Mouse (Mus musculus) large intestine, adult 2 months (tissue): Measurements from ENCODE around the gene Celf1. TPM values are rescaled to one million over a fixed set of nuclear protein-coding genes. Genes with fewer than 3 reads are reported as not detected.
"Not testable (repeated sequence)": the region's sequence is repeated elsewhere in the genome, so short reads cannot be mapped to it uniquely, and the experiment has no call there.

ENCODE experiments used
- DNase-seq: peaks from one replicate; pipeline ENCODE4 v3.0.0-alpha.2; 2012; ENCODE audit warnings: low read depth, low spot score
- WGBS: fragments of 180-500 bp; shearing (Covaris S2); methylation state at CpG from one replicate; pipeline ENCODE4 v1.1.7; 2018; 5-methylcytosine and 5-hydroxymethylcytosine counted together
- polyA plus RNA-seq: library from polyadenylated mRNA; depleted of rRNA; stranded (reverse); fragments of >200 nt; gene quantifications from 2 replicates; pipeline ENCODE4 v1.2.3, GENCODE M21; 2012; rRNA removed

Celf1 gene
- 31.7 and 45.2 TPM in 2 replicates for polyA plus RNA-seq

- DNase-seq = peak; percentile 47
- under 1% methylated on average over 96 of the region's 113 CpGs for WGBS
Observed at GRCm38 (mm10) chr2:90940233-90941229, at the start of gene Celf1. TSS of gene Celf1 (plus strand) at chr2:90940382.

GRCm38 (mm10) chr2:90893673-90894298 lies 46.4 kb upstream of the Celf1 start:
- DNase-seq = no peak
- WGBS = 67% methylated on average over 6 of the region's 6 CpGs

GRCm38 (mm10) chr2:90894299-90894677 lies 45.9 kb upstream of the Celf1 start:
- 76% methylated on average over 3 of the region's 3 CpGs for WGBS
- not testable (repeated sequence) for DNase-seq

GRCm38 (mm10) chr2:90903398-90903797 lies 36.8 kb upstream of the Celf1 start:
- DNase-seq = no peak
- WGBS = 58% methylated on average over 2 of the region's 2 CpGs

GRCm38 (mm10) chr2:90904076-90904855 lies 35.9 kb upstream of the Celf1 start, which contains the start of the genes Kbtbd4 and Ndufs3:
TSS of gene Kbtbd4 (plus strand) at chr2:90904740.
TSS of gene Ndufs3 (minus strand) at chr2:90904827.
- DNase-seq = no peak
- under 1% methylated on average over 43 of the region's 43 CpGs for WGBS

- no peak for DNase-seq
- under 1% methylated on average over 21 of the region's 21 CpGs for whole genome bisulfite sequencing
Observed at GRCm38 (mm10) chr2:90904856-90905224, 35.3 kb upstream of the Celf1 start.

- no peak for DNase-seq
- 60% methylated on average over 2 of the region's 2 CpGs for WGBS
Observed at GRCm38 (mm10) chr2:90906721-90907120, 33.5 kb upstream of the Celf1 start.

- DNase-seq = no peak
- WGBS = 69% methylated on average over 1 of the region's 1 CpGs
Observed at GRCm38 (mm10) chr2:90910861-90911260, 29.3 kb upstream of the Celf1 start.

GRCm38 (mm10) chr2:90911668-90912067 lies 28.5 kb upstream of the Celf1 start:
- 66% methylated on average over 1 of the region's 1 CpGs for WGBS
- DNase-seq = no peak

GRCm38 (mm10) chr2:90913671-90914070 lies 26.5 kb upstream of the Celf1 start:
- no peak for DNase-seq
- 37% methylated on average over 2 of the region's 2 CpGs for WGBS

- 71% methylated on average over 1 of the region's 1 CpGs for WGBS
- no peak for DNase-seq
Observed at GRCm38 (mm10) chr2:90915516-90915915, 24.7 kb upstream of the Celf1 start.

GRCm38 (mm10) chr2:90916560-90917232 lies 23.5 kb upstream of the Celf1 start:
- WGBS = 8% methylated on average over 7 of the region's 7 CpGs

GRCm38 (mm10) chr2:90917233-90917998 lies 22.8 kb upstream of the Celf1 start:
- under 1% methylated on average over 73 of the region's 73 CpGs for WGBS
- no peak for DNase-seq

More at GRCm38 (mm10) chr2:90916560-90917232, 23.5 kb upstream of the Celf1 start:
- DNase-seq = no peak

GRCm38 (mm10) chr2:90917999-90918698 lies 22.0 kb upstream of the Celf1 start:
- peak; percentile 95 for DNase-seq
- 3% methylated on average over 16 of the region's 16 CpGs for WGBS

GRCm38 (mm10) chr2:90921178-90921577 lies 19.0 kb upstream of the Celf1 start:
- no peak for DNase-seq
- 76% methylated on average over 1 of the region's 1 CpGs for WGBS

GRCm38 (mm10) chr2:90922636-90923035 lies 17.5 kb upstream of the Celf1 start:
- 86% methylated on average over 2 of the region's 2 CpGs for WGBS
- no peak for DNase-seq

GRCm38 (mm10) chr2:90928566-90928965 lies 11.6 kb upstream of the Celf1 start:
- WGBS = 89% methylated on average over 13 of the region's 13 CpGs
- no peak for DNase-seq

GRCm38 (mm10) chr2:90931829-90932228 lies 8.4 kb upstream of the Celf1 start:
- WGBS = 50% methylated on average over 8 of the region's 8 CpGs
- DNase-seq = no peak
